Mouse (Mus musculus): ENCODE results near the gene Narfl.

The Narfl gene

DNA sequence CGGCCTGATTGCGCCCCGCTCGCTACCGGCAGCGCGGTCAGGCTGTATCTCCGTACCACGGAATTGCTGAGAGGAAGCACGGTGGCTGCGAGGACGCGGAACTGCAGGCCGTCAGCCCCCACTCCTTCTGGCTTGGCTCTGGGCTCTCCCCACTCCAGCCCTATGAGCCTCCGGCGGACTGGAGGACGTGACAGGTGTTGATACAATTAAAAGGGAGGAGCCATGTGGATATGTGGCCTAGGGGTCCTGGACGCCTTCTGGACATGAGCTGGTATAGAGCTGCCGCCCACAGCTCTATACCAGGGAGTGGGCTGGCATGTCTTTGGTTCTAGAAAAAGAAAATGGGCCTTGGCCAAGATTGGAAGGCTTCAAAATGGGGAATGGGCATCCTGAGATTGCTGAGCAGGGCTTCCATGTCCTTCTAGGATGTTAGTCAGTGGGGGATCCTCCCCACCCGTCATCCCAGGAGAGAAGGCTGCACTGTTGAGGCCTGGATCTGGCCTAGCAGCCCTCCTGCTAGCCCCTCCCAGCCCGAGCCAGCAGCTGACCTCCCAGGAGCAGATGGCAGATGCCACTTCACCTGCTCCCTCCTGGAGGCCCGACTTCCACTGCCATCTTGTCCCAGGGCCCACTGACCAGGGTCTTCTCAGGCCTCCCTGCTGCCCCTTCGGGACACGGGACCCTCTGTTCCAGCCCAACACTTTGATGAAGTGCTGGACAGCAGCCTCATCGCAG, 36.2 kb downstream of the Narfl start:
- TF ChIP-seq GATA4 (IDR thresholded peaks at IDR 0.05; ENCODE audit: insufficient replicate concordance, low read length), result no peak

DNA sequence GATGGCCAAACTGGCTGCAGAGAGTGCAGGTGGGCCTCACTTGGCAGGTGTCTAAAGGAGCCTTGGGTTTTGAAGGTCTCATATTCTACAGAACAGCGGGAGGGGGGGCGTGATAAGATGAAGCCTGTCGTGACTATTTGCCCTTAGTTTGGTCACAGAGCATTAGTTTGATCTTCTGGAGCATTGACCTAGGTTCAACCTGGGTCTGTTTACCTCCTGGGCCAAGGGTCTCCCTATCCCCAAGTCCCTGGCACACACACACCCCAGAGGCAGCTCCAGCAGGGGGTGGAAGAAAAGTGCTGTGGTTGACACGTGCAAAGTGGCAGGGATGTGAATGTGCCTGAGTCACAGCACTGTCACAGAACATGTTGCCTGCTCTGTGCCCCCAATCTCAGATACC, 37.3 kb downstream of the Narfl start:
- no peak for TF ChIP-seq GATA4 (IDR thresholded peaks at IDR 0.05; ENCODE audit: insufficient replicate concordance, low read length)

DNA sequence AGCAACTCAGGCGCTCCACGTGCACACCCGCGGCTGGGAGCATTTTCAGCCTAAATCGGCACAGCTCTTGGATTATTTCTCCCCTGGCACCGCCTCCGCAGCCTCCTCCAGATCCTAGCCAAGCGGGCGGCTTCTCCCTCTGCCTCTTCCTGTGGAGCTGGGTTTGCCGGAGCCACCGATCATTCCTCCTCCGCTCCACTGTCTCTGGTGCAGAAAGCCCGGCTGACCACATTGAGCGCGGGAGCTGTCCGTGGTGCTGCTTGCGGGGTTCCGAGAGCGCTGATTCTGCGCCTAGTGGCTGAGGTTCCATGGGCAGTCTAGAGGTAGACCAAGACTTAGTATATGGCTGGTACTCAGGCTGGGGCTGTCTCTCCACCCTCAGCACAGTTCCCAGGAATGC, 39.9 kb downstream of the Narfl start:
- TF ChIP-seq GATA4 (IDR thresholded peaks at IDR 0.05; ENCODE audit: insufficient replicate concordance, low read length), result no peak

DNA sequence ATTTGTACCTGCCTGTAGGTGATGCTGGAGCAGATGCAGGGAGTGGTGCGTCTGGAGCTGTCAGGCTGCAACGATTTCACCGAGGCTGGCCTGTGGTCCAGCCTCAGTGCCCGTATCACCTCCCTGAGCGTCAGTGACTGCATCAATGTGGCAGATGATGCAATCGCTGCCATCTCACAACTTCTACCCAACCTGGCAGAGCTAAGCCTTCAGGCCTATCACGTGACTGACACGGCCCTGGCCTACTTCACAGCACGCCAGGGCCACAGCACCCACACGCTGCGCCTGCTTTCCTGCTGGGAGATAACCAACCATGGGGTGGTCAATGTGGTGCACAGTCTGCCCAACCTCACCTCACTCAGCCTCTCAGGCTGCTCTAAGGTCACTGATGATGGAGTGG, 44.1 kb downstream of the Narfl start:
- TF ChIP-seq GATA4 (IDR thresholded peaks at IDR 0.05; ENCODE audit: insufficient replicate concordance, low read length), result no peak

DNA sequence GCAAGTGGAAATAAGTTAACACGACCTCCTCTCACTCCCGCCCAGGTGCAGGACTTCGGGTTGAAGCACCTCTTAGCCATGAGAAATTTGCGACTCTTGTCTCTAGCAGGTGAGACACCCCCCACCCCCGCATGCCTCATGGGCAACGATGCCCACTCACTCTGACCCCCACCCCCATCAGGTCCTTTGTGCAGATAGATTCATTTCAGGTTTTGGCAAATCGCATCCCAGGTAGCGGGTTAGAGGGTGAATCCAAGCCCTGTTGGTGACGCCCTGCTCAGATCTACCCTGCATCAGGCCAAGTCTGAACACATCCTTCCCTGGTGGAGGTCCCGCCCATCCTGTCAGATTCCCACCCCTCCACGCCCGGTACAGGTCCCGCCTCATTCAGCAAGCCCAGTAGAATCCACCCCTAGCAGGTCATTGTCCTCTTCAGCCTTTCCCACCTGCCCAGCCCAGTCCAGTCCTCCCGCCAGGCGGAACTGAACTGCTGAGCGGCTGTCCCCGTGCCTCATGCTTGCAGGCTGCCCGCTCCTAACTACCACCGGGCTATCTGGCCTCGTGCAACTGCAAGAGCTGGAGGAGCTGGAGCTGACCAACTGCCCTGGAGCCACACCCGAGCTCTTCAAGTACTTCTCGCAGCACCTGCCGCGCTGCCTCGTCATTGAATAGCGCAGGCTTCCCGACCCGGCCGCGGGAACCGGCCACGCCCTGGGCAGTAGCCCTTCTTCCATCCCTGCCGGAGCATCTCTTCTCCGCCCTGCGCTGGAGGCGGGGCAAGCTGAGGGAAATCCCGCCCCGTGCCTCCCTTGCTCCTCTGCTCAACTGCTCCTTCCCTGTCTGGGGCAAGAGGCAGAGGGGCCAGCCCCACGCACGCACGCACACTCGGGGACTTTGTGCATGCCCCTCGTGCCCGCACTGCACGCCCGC, 45.5 kb downstream of the Narfl start:
- no peak for TF ChIP-seq GATA4 (IDR thresholded peaks at IDR 0.05; ENCODE audit: insufficient replicate concordance, low read length)

DNA sequence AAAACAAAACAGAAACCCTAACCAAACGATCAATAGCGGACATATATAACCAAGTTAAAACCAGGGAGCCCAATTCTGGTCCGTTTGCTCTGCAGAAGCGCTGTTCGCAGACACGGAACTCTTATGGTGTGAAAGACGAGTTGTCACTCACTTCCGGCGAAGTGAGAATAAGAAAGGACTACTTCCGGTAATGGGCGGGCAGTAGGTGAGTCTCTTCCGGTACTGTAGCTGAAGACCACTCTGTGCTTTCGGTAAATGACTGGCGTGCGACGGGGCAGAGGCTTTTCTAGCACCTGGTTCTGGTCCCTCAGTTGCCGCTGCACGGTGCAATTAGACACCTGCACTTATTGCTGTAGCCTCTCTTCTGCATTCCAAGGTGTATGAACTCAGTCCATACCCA, 49.9 kb downstream of the Narfl start, which contains the start of gene Wdr24:
Wdr24 (plus strand) TSS at position 176 of the 400 bp plus-strand sequence.
- no peak for TF ChIP-seq GATA4 (IDR thresholded peaks at IDR 0.05; ENCODE audit: insufficient replicate concordance, low read length)

DNA sequence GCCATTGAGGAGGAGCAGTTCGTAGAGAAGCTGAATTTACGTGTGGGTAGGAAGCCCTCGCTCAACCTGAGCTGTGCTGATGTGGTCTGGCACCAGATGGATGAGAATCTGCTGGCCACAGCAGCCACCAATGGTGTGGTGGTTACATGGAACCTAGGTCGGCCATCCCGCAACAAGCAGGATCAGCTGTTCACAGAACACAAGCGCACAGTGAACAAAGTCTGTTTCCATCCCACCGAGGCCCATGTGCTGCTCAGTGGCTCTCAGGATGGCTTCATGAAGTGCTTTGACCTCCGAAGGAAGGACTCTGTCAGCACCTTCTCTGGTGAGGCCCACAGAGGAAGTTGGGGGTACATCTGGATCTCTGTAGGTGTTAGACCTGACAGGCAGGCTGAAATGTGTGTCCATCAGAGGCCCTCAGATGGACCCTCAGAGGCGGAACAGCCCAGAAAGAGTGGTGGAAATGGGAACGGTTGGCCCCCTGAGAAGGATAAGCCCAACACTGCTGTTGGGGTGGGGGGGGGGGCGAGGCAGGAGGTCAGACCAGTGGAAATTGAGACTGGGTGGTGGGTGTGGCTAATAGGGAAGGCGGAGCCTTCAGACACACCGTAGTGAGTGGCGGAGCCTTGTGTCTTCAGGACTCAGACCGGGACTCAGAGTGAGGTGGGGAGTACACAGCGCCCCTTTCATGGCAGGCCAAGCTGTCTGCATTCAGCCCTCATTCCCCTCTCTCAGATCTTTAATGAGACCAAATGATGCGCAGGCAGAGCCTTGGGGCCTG, 51.0 kb downstream of the Narfl start:
- TF ChIP-seq GATA4 (IDR thresholded peaks at IDR 0.05; ENCODE audit: insufficient replicate concordance, low read length), result no peak

DNA sequence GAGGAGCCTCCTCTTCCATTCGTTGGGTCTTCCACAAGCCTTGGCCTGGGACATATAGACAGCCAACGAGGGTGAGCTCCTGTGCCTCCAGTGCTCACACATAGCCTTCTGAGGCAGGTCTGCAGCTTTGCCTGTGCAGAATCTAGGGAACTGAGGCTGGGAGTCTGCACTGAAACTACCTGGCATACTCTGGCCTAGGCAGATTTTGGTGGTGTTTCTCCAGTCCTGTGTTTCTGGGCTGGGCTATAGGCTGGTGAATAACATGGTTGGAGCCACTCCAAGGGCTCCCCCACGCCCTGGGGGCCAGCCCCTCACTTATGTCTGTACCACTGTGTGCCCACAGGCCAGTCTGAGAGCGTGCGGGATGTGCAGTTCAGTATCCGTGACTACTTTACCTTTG, 51.7 kb downstream of the Narfl start:
- TF ChIP-seq GATA4 (IDR thresholded peaks at IDR 0.05; ENCODE audit: insufficient replicate concordance, low read length), result no peak

DNA sequence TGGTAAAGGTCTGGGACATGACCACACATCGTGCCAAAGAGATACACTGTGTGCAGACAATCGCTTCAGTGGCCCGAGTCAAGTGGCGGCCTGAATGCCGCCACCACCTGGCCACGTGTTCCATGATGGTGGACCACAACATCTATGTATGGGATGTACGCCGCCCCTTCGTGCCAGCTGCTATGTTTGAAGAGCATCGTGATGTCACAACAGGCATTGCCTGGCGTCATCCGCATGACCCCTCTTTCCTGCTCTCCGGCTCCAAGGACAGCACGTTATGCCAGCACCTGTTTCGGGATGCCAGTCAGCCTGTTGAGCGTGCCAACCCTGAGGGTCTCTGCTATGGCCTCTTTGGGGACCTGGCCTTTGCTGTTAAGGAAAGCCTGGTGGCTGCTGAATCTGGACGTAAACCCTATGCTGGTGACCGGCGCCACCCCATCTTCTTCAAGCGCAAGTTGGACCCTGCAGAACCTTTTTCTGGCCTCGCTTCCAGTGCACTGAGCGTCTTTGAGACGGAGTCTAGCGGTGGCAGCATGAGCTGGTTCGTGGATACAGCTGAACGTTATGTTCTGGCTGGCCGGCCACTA, 52.5 kb downstream of the Narfl start:
- no peak for TF ChIP-seq GATA4 (IDR thresholded peaks at IDR 0.05; ENCODE audit: insufficient replicate concordance, low read length)

DNA sequence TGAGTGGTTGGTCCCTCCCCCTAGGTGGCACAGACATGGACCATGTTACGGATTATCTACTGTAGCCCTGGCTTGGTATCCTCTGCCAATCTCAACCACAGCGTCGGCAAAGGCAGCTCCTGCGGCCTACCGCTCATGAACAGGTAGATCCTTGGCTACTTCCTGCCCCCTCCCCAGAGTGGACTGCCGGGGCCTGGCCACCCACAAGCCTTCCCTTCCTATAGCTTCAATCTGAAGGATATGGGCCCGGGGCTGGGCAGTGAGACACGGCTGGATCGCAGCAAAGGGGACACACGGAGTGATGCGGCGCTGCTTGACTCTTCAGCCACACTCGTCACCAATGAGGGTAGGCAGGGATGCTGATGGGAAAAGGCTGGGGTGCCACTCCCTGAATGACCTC, 53.4 kb downstream of the Narfl start:
- TF ChIP-seq GATA4 (IDR thresholded peaks at IDR 0.05; ENCODE audit: insufficient replicate concordance, low read length), result no peak

DNA sequence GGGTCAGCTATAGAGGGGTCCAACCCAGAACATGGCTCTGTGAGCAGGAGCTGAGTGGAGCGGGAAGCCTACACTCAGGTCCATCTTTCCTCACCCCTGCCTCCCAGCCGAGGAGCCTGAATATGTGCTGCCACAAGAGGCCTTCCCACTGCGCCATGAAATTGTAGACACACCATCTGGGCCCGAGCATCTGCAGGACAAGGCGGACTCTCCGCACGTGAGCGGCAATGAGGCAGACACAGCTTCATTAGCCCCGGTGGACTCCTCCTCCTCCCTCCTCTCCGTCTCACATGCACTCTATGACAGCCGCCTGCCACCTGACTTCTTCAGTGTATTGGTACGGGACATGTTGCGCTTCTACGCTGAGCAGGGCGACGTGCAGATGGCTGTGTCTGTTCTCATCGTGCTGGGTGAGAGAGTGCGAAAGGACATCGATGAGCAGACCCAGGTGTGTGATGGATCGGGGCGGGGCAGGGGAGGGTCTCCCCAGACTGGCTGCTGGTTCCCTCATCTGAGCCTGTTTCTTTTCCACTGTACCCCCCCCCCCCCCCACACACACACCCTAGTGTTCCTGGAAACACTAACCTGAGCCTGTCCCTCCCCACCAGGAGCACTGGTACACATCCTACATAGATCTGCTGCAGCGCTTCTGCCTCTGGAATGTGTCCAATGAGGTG, 54.1 kb downstream of the Narfl start:
- no peak for TF ChIP-seq GATA4 (IDR thresholded peaks at IDR 0.05; ENCODE audit: insufficient replicate concordance, low read length)

DNA sequence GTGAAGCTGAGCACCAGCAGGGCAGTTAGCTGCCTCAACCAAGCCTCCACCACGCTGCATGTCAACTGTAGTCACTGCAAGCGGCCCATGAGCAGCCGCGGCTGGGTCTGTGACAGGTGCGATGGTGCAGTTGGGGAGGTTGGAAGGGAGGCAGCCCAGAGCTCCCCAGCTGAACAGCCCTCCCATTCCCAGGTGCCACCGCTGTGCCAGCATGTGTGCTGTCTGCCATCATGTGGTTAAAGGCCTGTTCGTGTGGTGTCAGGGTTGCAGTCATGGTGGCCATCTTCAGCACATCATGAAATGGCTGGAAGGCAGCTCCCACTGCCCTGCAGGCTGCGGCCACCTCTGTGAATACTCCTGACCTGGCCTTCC, 54.6 kb downstream of the Narfl start:
- TF ChIP-seq GATA4 (IDR thresholded peaks at IDR 0.05; ENCODE audit: insufficient replicate concordance, low read length), result no peak

DNA sequence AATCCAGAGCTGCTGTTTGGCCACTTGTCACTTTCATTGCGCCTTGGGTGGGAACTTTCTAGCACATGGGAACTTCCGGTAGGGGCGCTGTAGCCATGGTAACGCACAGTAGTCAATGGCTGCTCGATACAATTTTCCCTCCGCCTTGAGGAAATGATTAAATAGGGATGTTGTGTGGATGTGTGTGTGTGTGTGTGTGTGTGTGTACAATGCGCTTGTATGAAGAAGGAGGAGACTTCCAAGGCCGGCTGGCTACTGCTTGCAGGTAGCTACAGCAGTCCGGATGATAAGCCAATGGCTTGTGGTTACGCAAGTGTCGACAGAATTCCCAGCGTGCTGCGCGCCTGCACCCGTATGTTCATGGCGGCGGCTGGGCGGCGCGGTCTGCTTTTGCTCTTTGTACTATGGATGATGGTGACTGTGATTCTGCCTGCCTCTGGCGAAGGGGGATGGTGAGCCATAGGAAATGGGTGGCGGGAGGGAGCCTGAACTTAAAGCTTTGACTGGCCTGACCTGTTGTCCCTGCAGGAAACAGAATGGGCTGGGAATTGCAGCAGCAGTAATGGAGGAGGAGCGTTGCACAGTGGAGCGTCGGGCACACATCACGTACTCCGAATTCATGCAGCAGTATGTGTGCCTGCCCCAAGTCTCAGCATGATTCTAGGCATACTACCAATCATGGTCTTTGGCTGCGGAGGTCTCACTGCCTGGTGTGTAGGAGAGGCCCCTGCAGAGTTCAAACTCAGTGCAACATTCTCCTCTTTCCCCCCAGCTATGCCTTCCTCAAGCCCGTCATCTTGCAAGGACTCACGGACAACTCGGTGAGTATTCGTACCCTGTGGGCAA, 55.4 kb downstream of the Narfl start, which contains the start of gene Jmjd8:
Jmjd8 (plus strand) TSS at position 156 of the 846 bp plus-strand sequence.
- TF ChIP-seq GATA4 (IDR thresholded peaks at IDR 0.05; ENCODE audit: insufficient replicate concordance, low read length), result peak; percentile 79; the same call in 1 of the 2 replicates

All from liver, adult (tissue).